Mouse (Mus musculus): ENCODE data around the gene Fam83g. TPM values are rescaled to one million over a fixed set of nuclear protein-coding genes. Genes with fewer than 3 reads are reported as not detected.

The Fam83g gene
- polyA plus RNA-seq, 1 experiment: not detected

DNA sequence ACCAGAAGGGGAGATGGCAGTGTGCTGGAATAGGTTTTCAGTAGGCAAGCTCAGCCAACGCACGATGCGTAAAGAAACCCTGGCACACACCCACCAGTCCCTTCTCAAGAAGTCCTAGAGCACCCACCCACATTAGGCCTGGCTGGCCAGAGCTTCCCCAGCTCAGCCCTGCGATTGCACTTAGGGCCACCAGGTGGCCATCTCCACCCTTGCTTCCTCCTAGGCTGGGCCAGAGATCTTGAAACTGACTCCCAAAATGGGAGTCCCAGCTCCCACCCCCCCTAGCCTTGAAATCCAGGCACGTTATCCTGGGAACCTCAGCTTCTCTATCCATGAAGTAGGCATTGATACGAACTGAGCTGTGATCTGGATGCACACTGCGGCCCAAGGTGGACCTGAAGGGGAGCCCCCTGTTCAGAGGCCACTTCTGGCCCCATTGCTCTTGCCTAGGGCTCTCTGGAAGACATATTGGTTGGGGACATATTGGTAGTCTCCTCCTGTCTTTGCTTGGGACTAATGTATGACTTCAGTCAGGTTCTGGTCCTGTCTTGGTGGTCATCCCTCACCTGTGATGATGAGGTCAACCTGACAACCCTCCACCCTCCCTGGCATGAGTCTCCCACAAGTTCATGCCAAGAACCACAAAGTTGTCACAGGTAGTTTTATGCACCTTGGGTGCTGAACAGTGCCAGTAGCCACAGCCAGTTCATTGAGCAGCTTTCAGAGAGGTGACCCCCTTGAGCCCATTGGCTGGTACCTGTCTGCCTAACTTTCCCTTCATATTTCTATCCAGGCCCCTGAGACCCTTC, 17.7 kb upstream of the Fam83g start:
- no peaks in the 10 kb centered on the region for H3K36me3 ChIP-seq (ENCODE audit: control insufficient read depth, insufficient read depth)
- TF ChIP-seq USF1 (IDR thresholded peaks at IDR 0.05; ENCODE audit: low read depth): no peak
- TF ChIP-seq MYOG (IDR thresholded peaks at IDR 0.05; ENCODE audit: control insufficient read depth in 1 of 3, insufficient read depth in 1 of 3, insufficient read length in 2 of 3, low read depth in 2 of 3): no peak
- TF ChIP-seq CEBPB (IDR thresholded peaks at IDR 0.05; ENCODE audit: insufficient read depth, poor library complexity, severe bottlenecking): no peak
- no peak for TF ChIP-seq REST (IDR thresholded peaks at IDR 0.05; ENCODE audit: insufficient read depth, insufficient read length)
- H3ac ChIP-seq (ENCODE audit: control insufficient read depth, insufficient read length): no peak overlapping the region
- H3K4me3 ChIP-seq: no peak overlapping the region
- peaks cover 6% of the 10 kb centered on the region for H3K27me3 ChIP-seq (ENCODE audit: control insufficient read depth, insufficient read depth, insufficient read length)
- no peaks in the 10 kb centered on the region for H3K79me2 ChIP-seq (ENCODE audit: control insufficient read depth, insufficient read depth)
- no peak overlapping the region for H3K4me2 ChIP-seq (ENCODE audit: low read depth)

DNA sequence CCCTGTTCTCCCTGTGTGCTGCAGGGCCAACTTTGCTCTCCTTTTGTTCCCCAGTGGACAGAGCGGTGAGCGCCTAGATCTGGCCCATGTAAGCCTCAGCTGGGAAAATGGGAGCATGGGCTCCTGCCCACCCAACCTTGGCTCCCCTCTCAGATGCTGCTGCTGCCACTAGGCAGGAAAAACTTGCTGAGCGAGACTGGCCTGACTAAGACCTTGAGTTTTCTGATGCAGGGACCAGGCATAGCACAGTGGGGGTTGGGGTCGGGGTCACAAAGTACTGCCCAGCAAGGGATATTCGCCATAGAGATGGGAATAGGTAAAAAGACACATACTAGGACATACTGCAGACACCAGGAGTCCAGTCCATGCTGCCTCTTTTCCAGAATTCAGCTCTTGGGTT, 16.6 kb upstream of the Fam83g start:
- TF ChIP-seq TCF3 (IDR thresholded peaks at IDR 0.05; ENCODE audit: insufficient read length, low read depth) (no peak), POLR2AphosphoS2 (IDR thresholded peaks at IDR 0.05; ENCODE audit: insufficient read length, low read depth) (no peak), CEBPB (IDR thresholded peaks at IDR 0.05; ENCODE audit: insufficient read depth, poor library complexity, severe bottlenecking) (no peak), USF1 (IDR thresholded peaks at IDR 0.05; ENCODE audit: low read depth) (no peak), MYOD1 (IDR thresholded peaks at IDR 0.05; ENCODE audit: control insufficient read depth in 1 of 3, insufficient read length in 2 of 3, low read depth in 2 of 3) (no peak), MAX (IDR thresholded peaks at IDR 0.05; ENCODE audit: low read depth) (no peak), MYOG (IDR thresholded peaks at IDR 0.05; ENCODE audit: control insufficient read depth in 1 of 3, insufficient read depth in 1 of 3, insufficient read length in 2 of 3, low read depth in 2 of 3) (no peak), SRF (IDR thresholded peaks at IDR 0.05; ENCODE audit: control insufficient read depth, insufficient read length, low read depth) (no peak), POLR2A (IDR thresholded peaks at IDR 0.05; ENCODE audit: insufficient read length, low read depth) (no peak), REST (IDR thresholded peaks at IDR 0.05; ENCODE audit: insufficient read depth, insufficient read length) (no peak), E2F4 (IDR thresholded peaks at IDR 0.05; ENCODE audit: insufficient read depth) (no peak)
- H3K79me2 ChIP-seq (ENCODE audit: control insufficient read depth, insufficient read depth): no peaks in the 10 kb centered on the region
- no peak overlapping the region for H3K4me3 ChIP-seq
- peaks cover 8% of the 10 kb centered on the region for H3K27me3 ChIP-seq (ENCODE audit: control insufficient read depth, insufficient read depth, insufficient read length)
- no peak overlapping the region for H3K4me2 ChIP-seq (ENCODE audit: low read depth)
- H3ac ChIP-seq (ENCODE audit: control insufficient read depth, insufficient read length): no peak overlapping the region
- no peaks in the 10 kb centered on the region for H3K36me3 ChIP-seq (ENCODE audit: control insufficient read depth, insufficient read depth)

DNA sequence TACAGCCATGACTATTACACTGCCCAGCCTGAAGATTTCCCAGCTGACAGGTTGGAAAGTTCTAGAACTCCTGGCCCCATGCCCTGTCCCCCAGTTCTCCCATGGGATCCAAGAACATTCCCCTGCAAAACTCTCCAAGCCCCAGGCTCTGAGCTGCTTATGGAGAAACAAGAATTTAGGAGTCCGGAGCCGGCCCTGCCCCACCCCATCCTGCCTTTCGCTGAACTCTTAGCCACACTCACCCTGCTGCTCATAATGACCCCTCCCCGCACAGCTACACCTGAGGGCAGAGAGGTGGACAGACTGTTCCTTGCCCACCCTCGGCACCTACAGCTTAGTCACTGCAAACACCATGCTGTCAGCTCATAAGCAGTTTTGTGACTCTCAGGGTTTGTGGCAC, 16.1 kb upstream of the Fam83g start:
- Histone ChIP-seq H3ac (ENCODE audit: control insufficient read depth, insufficient read length) (no peak overlapping the region), H3K36me3 (ENCODE audit: control insufficient read depth, insufficient read depth) (no peaks in the 10 kb centered on the region), H3K27me3 (ENCODE audit: control insufficient read depth, insufficient read depth, insufficient read length) (peaks cover 9% of the 10 kb centered on the region), H3K79me2 (ENCODE audit: control insufficient read depth, insufficient read depth) (no peaks in the 10 kb centered on the region), H3K4me2 (ENCODE audit: low read depth) (no peak overlapping the region), H3K4me3 (no peak overlapping the region)
- TF ChIP-seq TCF3 (IDR thresholded peaks at IDR 0.05; ENCODE audit: insufficient read length, low read depth) (no peak), MYOG (IDR thresholded peaks at IDR 0.05; ENCODE audit: control insufficient read depth in 1 of 3, insufficient read depth in 1 of 3, insufficient read length in 2 of 3, low read depth in 2 of 3) (no peak), MAX (IDR thresholded peaks at IDR 0.05; ENCODE audit: low read depth) (no peak), USF1 (IDR thresholded peaks at IDR 0.05; ENCODE audit: low read depth) (no peak), MYOD1 (IDR thresholded peaks at IDR 0.05; ENCODE audit: control insufficient read depth in 1 of 3, insufficient read length in 2 of 3, low read depth in 2 of 3) (no peak), POLR2A (IDR thresholded peaks at IDR 0.05; ENCODE audit: insufficient read length, low read depth) (no peak), TCF12 (IDR thresholded peaks at IDR 0.05; ENCODE audit: insufficient read depth, poor library complexity, severe bottlenecking) (no peak), SRF (IDR thresholded peaks at IDR 0.05; ENCODE audit: control insufficient read depth, insufficient read length, low read depth) (no peak), E2F4 (IDR thresholded peaks at IDR 0.05; ENCODE audit: insufficient read depth) (no peak), CEBPB (IDR thresholded peaks at IDR 0.05; ENCODE audit: insufficient read depth, poor library complexity, severe bottlenecking) (no peak), REST (IDR thresholded peaks at IDR 0.05; ENCODE audit: insufficient read depth, insufficient read length) (no peak), POLR2AphosphoS2 (IDR thresholded peaks at IDR 0.05; ENCODE audit: insufficient read length, low read depth) (no peak)

DNA sequence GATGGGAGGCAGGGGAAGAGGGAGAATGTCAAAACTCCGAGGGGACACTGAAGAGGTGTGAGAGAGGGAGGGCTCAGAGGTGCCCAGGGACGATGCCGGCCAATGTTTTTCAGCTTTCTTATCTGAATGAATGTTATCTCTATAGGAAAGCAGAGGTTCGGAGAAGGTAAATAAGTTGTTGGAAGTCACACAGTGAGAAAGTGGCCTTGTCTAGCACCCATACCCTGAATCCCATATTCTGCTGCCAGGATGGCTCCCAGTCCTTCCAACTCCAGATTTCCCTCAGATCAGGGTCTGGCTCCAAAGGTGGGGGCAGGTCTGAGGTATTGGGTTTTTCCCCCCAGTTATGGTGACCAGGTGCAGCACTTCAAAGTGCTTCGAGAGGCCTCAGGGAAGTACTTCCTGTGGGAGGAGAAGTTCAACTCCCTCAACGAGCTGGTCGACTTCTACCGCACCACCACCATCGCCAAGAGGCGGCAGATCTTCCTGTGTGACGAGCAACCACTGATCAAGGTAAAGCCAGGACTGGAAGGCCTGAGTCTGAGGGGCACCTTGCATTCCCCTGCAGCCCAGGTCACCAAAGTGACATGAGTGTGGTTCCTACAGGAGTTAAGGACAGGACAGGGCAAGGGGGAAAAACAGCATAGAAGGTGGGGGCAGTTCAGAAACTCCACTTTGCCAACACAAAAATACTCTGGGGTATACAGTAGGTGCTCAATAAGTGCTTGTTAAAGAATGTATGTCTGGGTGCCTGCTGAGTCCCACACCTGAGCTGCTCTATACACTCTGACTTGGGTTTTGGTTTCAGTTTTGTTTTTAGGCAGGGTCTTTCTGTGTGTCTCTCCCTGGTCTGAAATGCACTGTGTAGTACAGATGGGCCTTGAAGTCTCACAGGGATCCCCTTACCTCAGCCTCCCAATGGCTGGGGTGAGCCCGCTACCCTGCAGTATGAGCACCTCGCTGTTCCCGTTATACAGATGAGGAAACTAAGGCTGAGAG, 14.1 kb upstream of the Fam83g start:
- Histone ChIP-seq H3K27me3 (ENCODE audit: control insufficient read depth, insufficient read depth, insufficient read length) (peaks cover 5% of the 10 kb centered on the region), H3ac (ENCODE audit: control insufficient read depth, insufficient read length) (no peak overlapping the region), H3K79me2 (ENCODE audit: control insufficient read depth, insufficient read depth) (no peaks in the 10 kb centered on the region), H3K36me3 (ENCODE audit: control insufficient read depth, insufficient read depth) (no peaks in the 10 kb centered on the region), H3K4me2 (ENCODE audit: low read depth) (no peak overlapping the region), H3K4me3 (no peak overlapping the region)
- TF ChIP-seq TCF3 (IDR thresholded peaks at IDR 0.05; ENCODE audit: insufficient read length, low read depth) (no peak), E2F4 (IDR thresholded peaks at IDR 0.05; ENCODE audit: insufficient read depth) (no peak), TCF12 (IDR thresholded peaks at IDR 0.05; ENCODE audit: insufficient read depth, poor library complexity, severe bottlenecking) (no peak), MYOG (IDR thresholded peaks at IDR 0.05; ENCODE audit: control insufficient read depth in 1 of 3, insufficient read depth in 1 of 3, insufficient read length in 2 of 3, low read depth in 2 of 3) (no peak), CEBPB (IDR thresholded peaks at IDR 0.05; ENCODE audit: insufficient read depth, poor library complexity, severe bottlenecking) (no peak), POLR2A (IDR thresholded peaks at IDR 0.05; ENCODE audit: insufficient read length, low read depth) (no peak), POLR2AphosphoS2 (IDR thresholded peaks at IDR 0.05; ENCODE audit: insufficient read length, low read depth) (no peak), SRF (IDR thresholded peaks at IDR 0.05; ENCODE audit: control insufficient read depth, insufficient read length, low read depth) (no peak), USF1 (IDR thresholded peaks at IDR 0.05; ENCODE audit: low read depth) (no peak), MAX (IDR thresholded peaks at IDR 0.05; ENCODE audit: low read depth) (no peak), REST (IDR thresholded peaks at IDR 0.05; ENCODE audit: insufficient read depth, insufficient read length) (no peak), MYOD1 (IDR thresholded peaks at IDR 0.05; ENCODE audit: control insufficient read depth in 1 of 3, insufficient read length in 2 of 3, low read depth in 2 of 3) (no peak)

All from myocyte (in vitro differentiated cells).